Mouse (Mus musculus) liver, embryonic 15.5 days (tissue): ENCODE measurements around the gene Slc24a2. TPM values are rescaled to one million over a fixed set of nuclear protein-coding genes. Genes with fewer than 3 reads are reported as not detected.

Source experiments
- ATAC-seq: fragments of 200-750 bp; cut with Nextera tagmentation; 2 replicates; pipeline ENCODE4 v1.8.0; 2017; ENCODE audit warnings: moderate number of reproducible peaks, mild to moderate bottlenecking, moderate library complexity; ENCODE audit not compliant: insufficient read depth
- H3K27ac ChIP-seq: fragments of 300-500 bp; sonication (generic); replicated peaks from 2 replicates; pipeline ENCODE4 v1.5.1; 2015; ENCODE audit warnings: mild to moderate bottlenecking, inconsistent platforms
- H3K27me3 ChIP-seq: fragments of 300-500 bp; sonication (generic); 2 replicates; pipeline ENCODE4 v1.6.1; 2015; ENCODE audit warnings: mild to moderate bottlenecking, inconsistent platforms
- H3K36me3 ChIP-seq: fragments of 300-500 bp; sonication (generic); replicated peaks from 2 replicates; pipeline ENCODE4 v1.6.1; 2015; ENCODE audit warnings: moderate library complexity, mild to moderate bottlenecking, inconsistent platforms
- H3K4me1 ChIP-seq: fragments of 300-500 bp; sonication (generic); replicated peaks from 2 replicates; pipeline ENCODE4 v1.6.1; 2015; ENCODE audit warnings: inconsistent platforms
- H3K4me2 ChIP-seq: fragments of 300-500 bp; sonication (generic); 2 replicates; pipeline ENCODE4 v1.6.1; 2015; ENCODE audit warnings: moderate library complexity, mild to moderate bottlenecking, inconsistent platforms
- H3K4me3 ChIP-seq: fragments of 300-500 bp; sonication (generic); replicated peaks from 2 replicates; pipeline ENCODE4 v1.5.1; 2015; ENCODE audit warnings: mild to moderate bottlenecking, inconsistent platforms
- H3K9ac ChIP-seq: fragments of 300-500 bp; sonication (generic); 2 replicates; pipeline ENCODE4 v1.6.1; 2015; ENCODE audit warnings: moderate library complexity, mild to moderate bottlenecking, inconsistent platforms
- H3K9me3 ChIP-seq: fragments of 300-500 bp; sonication (generic); replicated peaks from 2 replicates; pipeline ENCODE4 v1.6.1; 2016; ENCODE audit warnings: inconsistent platforms
- WGBS: fragments of 180-500 bp; shearing (Covaris S2); methylation state at CpG from one replicate; pipeline ENCODE4 v1.1.7; 2015; ENCODE audit warnings: mixed read lengths; ENCODE audit not compliant: insufficient replicate concordance; 5-methylcytosine and 5-hydroxymethylcytosine counted together
- polyA plus RNA-seq: library from polyadenylated mRNA; unstranded; fragments of >200 nt; fragmentation: Nextera tagmentation; extraction: Ambion mirVana; gene quantifications from 2 replicates; pipeline ENCODE4 v1.2.1, GENCODE M21; 2015

Slc24a2 gene
- not detected in 2 replicates for polyA plus RNA-seq

DNA sequence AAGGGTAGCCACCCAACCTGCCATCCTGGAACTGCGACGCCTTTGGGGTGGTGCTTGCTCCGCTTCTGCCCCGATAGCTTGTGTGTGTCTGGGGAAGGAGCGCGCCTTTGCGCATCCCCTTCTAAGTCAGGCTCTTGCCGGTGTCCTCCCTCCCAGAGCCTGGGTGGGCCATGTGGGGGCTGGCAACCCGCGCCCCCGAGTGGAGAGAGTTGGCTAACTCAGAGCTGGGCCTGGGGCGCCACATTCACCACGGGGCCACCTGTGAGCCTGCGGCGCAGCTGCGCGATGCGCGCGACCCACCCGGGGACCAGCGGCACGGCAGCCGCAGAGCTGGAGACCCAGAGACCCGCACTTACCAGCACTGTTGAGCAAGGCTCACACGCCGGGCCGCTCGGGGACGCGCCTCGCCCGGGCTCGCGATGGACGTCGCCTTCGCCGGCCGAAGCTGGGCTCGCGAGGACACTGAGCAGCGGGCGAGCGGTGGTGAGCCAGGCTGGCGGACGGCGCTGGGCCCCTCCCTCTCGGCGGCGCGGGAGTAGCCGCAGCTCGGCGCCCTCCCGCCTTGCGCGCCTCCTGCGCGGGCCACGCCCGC lies at the start of gene Slc24a2:
Gene Slc24a2, minus strand, starts transcription at position 518 of the 592 bp plus-strand sequence.
- WGBS = 1% methylated on average over 60 of the region's 62 CpGs
- H3K9me3 ChIP-seq = no peaks in the 10 kb centered on the region
- H3K36me3 ChIP-seq = no peaks in the 10 kb centered on the region
- H3K4me3 ChIP-seq = peak within 1 kb of the TSS; percentile 28
- H3K27me3 ChIP-seq = peaks cover 21% of the 10 kb centered on the region
- H3K27ac ChIP-seq = no peak within 1 kb of the TSS
- no peak within 1 kb of the TSS for H3K9ac ChIP-seq
- H3K4me2 ChIP-seq = peak within 1 kb of the TSS; percentile 63
- no peaks in the 10 kb centered on the region for H3K4me1 ChIP-seq
- no peak for ATAC-seq

DNA sequence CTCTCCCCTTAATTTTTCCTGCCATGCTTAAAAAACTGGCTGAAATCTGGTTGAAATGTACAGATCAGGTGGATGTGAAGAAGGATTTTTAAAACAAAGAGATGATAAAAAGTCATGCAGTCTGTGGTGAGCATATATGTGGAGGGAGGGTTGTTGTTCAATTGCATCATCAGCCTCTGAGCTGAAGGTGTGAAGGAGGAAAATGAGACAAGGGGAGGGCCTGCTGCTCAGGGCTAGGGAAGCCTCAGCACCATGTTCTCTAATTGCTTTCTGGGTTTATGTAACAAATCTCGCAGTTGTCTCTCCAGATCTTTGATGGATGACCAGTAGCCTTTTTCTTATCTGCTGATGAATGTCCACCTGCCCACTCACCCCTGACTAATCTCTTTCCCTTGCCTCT lies 44.5 kb upstream of the Slc24a2 start:
- Histone ChIP-seq H3K4me1 (no peaks in the 10 kb centered on the region), H3K9ac (no peak overlapping the region), H3K9me3 (no peaks in the 10 kb centered on the region), H3K4me2 (no peak overlapping the region), H3K27ac (no peak overlapping the region), H3K27me3 (no peaks in the 10 kb centered on the region), H3K36me3 (no peaks in the 10 kb centered on the region), H3K4me3 (no peak overlapping the region)
- ATAC-seq = no peak
- 41% methylated on average over 1 of the region's 1 CpGs for WGBS

DNA sequence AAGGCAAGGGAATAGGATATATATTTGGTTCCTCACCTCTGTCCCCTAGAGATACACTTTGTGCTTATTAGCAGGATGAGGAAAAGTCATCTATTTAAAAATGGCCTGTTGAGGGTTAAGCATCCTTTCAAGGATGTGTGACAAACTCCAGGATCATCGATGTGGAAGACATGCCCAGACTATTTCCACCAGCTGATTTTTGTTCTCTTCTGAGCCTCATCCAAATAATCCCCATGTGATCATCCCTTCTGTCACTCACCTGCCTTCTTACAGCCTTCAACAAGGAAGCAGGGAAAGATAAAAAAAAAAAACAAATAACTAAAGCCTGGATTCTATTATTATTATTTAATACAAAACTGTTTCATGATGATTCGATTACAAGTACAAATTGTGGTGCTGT lies 44.0 kb upstream of the Slc24a2 start:
- Histone ChIP-seq H3K4me1 (no peaks in the 10 kb centered on the region), H3K9ac (no peak overlapping the region), H3K27ac (no peak overlapping the region), H3K9me3 (no peaks in the 10 kb centered on the region), H3K27me3 (no peaks in the 10 kb centered on the region), H3K36me3 (no peaks in the 10 kb centered on the region), H3K4me2 (no peak overlapping the region), H3K4me3 (no peak overlapping the region)
- 64% methylated on average over 2 of the region's 2 CpGs for WGBS
- ATAC-seq = no peak

DNA sequence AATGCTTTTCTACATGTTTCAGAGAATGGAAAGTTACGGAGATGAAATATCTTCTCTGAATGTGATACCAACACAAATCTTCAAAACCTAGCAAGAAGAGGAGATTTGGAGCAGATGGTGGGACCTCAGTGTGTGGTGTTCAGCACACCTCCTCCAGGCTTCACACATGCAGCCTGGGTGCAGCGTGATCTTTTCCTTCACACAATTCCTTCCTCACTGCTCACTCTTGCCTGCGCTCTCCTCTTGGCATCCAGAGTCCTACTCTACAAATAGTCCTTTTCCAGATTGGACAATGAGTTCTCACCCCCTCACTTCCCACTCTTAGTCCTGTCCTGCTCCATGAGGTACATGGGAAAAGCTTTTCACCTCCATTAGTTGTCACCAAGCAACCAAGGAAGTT lies 43.2 kb upstream of the Slc24a2 start:
- no peaks in the 10 kb centered on the region for H3K27me3 ChIP-seq
- no peak overlapping the region for H3K27ac ChIP-seq
- no peaks in the 10 kb centered on the region for H3K9me3 ChIP-seq
- H3K4me3 ChIP-seq = no peak overlapping the region
- H3K36me3 ChIP-seq = no peaks in the 10 kb centered on the region
- H3K9ac ChIP-seq = no peak overlapping the region
- no peak for ATAC-seq
- no peaks in the 10 kb centered on the region for H3K4me1 ChIP-seq
- WGBS = 74% methylated on average over 3 of the region's 3 CpGs
- H3K4me2 ChIP-seq = no peak overlapping the region

DNA sequence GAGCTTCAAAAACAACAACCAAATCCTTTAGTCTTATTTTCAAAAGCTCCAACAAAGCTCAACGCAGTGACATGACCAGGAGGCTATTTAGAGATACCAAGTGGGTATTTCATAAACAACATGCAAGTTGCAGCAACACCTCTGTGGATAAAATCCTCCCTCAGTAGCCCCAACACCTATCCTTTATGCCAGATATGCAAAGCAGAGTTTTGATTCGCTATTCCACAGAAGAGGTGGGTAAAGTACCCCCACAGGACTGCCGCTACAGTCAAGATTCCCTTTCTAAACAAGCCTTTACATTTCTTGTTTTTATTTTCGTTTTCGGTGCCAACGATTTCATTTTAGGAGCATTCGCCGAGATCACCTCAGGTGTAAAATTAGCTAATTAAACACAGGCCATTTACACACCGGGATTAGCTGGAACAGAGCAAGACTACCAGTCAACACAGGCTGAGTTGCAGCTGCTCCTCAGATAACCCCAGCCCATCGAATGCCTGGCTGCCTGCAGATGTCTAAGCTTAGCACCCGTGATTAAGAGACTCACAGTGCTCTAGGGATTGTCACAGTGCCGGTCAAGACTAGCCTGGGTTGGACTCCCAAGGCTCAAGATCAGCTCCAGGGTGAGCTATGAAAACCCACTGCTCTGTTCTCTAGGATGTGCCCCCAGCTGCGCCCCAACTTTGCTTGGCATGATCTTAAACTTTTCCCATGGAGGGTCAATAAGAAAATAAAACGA lies 885 bp downstream of the Slc24a2 start:
- no peaks in the 10 kb centered on the region for H3K4me1 ChIP-seq
- no peaks in the 10 kb centered on the region for H3K36me3 ChIP-seq
- no peak for ATAC-seq
- WGBS = 15% methylated on average over 14 of the region's 14 CpGs
- peak overlapping the region; percentile 28 for H3K4me3 ChIP-seq
- H3K4me2 ChIP-seq = peak overlapping the region; percentile 63
- no peak overlapping the region for H3K9ac ChIP-seq
- peaks cover 21% of the 10 kb centered on the region for H3K27me3 ChIP-seq
- H3K27ac ChIP-seq = no peak overlapping the region
- H3K9me3 ChIP-seq = no peaks in the 10 kb centered on the region

DNA sequence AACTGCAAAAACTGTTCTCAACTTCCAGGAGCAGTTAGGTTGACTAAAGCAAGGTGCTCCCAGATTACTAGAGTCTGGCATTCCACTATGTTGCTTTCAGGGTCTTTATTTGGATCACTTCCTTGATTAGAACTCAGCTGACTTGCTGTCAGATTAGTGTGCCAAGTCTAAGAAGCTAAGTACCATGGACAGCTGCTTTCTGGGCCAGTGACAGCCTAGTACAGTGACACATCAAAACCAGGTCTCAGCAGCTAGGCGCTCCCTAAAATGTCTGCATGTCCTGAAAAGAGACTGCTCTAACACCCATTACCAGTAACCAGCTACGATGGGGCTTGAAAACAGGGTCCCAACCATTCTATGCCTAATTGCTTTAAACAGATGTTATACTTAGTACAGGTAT lies 8.7 kb downstream of the Slc24a2 start:
- WGBS = 36% methylated on average over 2 of the region's 2 CpGs
- H3K27ac ChIP-seq = no peak overlapping the region
- no peak overlapping the region for H3K4me3 ChIP-seq
- H3K27me3 ChIP-seq = no peaks in the 10 kb centered on the region
- no peaks in the 10 kb centered on the region for H3K9me3 ChIP-seq
- no peaks in the 10 kb centered on the region for H3K4me1 ChIP-seq
- no peak overlapping the region for H3K9ac ChIP-seq
- H3K4me2 ChIP-seq = no peak overlapping the region
- H3K36me3 ChIP-seq = no peaks in the 10 kb centered on the region
- ATAC-seq = no peak

DNA sequence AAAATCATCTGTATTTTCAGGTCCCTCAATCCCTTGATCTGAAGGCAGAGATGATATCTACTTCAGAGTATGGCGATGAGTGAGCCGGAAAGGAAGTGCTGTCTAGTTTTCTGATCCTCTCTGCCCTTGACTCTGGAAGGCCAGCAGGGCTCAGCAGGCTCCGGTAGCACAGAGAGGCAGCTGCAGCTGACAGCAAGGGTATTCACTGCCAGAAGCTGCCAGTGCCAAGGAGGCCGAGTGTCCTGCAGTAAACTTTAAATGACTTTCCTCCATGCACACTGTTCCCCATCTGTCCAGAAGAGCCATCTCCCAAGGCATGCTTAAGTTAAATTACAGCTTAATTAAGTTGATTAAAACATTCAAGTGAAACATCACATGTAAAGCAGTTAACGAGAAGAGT lies 12.1 kb downstream of the Slc24a2 start:
- Histone ChIP-seq H3K27me3 (no peaks in the 10 kb centered on the region), H3K36me3 (no peaks in the 10 kb centered on the region), H3K4me1 (no peaks in the 10 kb centered on the region), H3K9me3 (no peaks in the 10 kb centered on the region), H3K4me3 (no peak overlapping the region), H3K27ac (no peak overlapping the region), H3K9ac (no peak overlapping the region), H3K4me2 (no peak overlapping the region)
- WGBS = 53% methylated on average over 5 of the region's 5 CpGs
- no peak for ATAC-seq

DNA sequence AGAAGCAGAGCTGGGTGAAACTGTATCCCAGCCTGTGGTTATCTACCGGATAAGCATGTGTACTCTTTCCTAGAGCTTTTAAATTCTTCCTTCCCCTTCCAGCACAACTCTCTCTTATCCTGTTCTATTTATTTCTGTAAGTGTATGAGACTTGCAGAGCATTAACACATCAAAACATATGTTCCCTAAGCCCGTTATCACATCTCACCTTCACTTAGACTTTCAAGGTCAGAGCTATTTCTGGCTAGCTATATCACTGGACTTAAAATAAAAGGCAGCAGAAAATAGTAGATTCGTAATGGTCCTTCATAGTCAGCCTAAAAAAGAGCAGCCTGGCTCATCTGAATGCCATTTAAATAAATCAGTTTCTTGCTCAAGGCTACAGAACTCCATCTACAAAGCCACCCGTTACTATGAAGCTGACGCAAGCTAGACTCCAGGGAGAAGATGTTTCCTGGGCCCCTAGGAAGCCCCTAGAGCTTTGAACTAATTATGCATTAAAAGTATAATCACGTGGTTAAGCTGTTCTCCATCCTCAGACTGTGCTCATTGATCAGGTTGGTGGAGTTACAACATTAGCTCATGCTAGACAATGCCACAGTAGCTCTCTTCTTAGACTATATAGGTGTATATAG lies 18.8 kb downstream of the Slc24a2 start:
- no peak for ATAC-seq
- Histone ChIP-seq H3K9me3 (no peaks in the 10 kb centered on the region), H3K4me2 (no peak overlapping the region), H3K9ac (no peak overlapping the region), H3K27me3 (no peaks in the 10 kb centered on the region), H3K36me3 (no peaks in the 10 kb centered on the region), H3K4me1 (no peaks in the 10 kb centered on the region), H3K27ac (no peak overlapping the region), H3K4me3 (no peak overlapping the region)
- 57% methylated on average over 6 of the region's 6 CpGs for WGBS

DNA sequence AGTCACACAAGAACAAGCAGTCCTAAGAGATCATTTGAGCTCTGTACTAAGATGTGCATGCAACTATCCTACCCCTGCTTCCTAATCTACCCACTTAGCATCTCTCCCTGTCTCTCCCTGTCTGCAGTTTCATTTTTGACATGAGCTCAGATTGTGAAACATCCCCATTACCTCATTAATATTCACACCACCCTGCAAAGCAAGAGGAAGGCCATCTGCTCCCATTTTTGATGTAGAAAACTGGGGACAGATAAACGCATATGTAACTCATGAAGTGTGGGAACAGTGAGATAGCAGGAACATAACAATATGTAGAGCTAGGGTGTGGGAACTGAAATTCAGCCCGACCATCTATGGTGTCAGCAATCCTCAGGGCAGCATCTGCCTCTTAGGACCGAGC lies 19.7 kb downstream of the Slc24a2 start:
- H3K36me3 ChIP-seq = no peaks in the 10 kb centered on the region
- H3K4me2 ChIP-seq = no peak overlapping the region
- ATAC-seq = no peak
- no peaks in the 10 kb centered on the region for H3K4me1 ChIP-seq
- no peak overlapping the region for H3K27ac ChIP-seq
- H3K9me3 ChIP-seq = no peaks in the 10 kb centered on the region
- no peak overlapping the region for H3K4me3 ChIP-seq
- H3K27me3 ChIP-seq = no peaks in the 10 kb centered on the region
- no peak overlapping the region for H3K9ac ChIP-seq
- 53% methylated on average over 3 of the region's 3 CpGs for WGBS

DNA sequence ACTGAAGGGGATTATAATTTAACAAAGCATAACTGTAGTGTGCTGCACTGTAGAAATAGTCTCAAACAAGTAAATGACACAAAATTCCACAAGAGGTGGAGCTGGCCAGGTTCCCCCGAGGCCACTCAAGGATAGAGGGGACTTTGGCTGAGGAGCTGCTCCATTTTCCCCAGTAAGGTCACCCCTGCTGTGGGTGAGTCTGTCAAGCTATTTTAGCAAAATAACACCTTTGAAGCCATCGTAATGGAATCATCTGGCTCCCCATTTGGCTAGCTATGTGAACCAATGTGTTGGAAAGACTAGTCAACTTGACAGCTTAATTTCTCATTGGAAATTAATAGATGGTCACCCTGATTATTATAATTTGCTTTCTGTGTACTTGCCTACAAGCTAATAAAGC lies 28.2 kb downstream of the Slc24a2 start:
- H3K9me3 ChIP-seq = no peaks in the 10 kb centered on the region
- no peak overlapping the region for H3K9ac ChIP-seq
- H3K36me3 ChIP-seq = no peaks in the 10 kb centered on the region
- no peaks in the 10 kb centered on the region for H3K27me3 ChIP-seq
- H3K4me3 ChIP-seq = no peak overlapping the region
- H3K4me2 ChIP-seq = no peak overlapping the region
- no peaks in the 10 kb centered on the region for H3K4me1 ChIP-seq
- WGBS = 42% methylated on average over 2 of the region's 2 CpGs
- H3K27ac ChIP-seq = no peak overlapping the region
- no peak for ATAC-seq

DNA sequence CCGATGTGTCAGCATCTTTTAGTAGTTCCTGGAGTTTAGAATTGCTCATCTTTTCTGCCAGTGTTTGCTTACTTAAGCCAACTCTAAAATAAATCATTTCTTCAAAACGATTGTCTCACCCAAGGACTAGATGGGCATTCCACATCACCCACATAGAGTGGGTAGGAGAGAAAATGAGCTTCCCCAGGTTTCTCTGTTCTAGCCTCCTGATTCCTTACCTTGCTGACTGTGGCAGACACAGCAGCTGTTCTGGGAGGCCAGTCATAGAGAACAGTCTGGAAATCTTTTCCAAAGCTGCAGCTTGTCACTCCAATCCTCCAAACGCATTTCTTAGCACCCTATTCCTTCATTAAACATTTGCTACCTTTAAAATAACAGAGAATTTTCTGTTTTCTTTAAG lies 29.0 kb downstream of the Slc24a2 start:
- Histone ChIP-seq H3K9ac (no peak overlapping the region), H3K4me1 (no peaks in the 10 kb centered on the region), H3K4me2 (no peak overlapping the region), H3K4me3 (no peak overlapping the region), H3K36me3 (no peaks in the 10 kb centered on the region), H3K27ac (no peak overlapping the region), H3K9me3 (no peaks in the 10 kb centered on the region), H3K27me3 (no peaks in the 10 kb centered on the region)
- no peak for ATAC-seq
- 47% methylated on average over 3 of the region's 3 CpGs for WGBS
